Mouse (Mus musculus): ENCODE measurements at regions not wholly inside any gene's neighbourhood (a gene's known extent, or its start where the extent isn't known, plus 50 kb on each side); places are given as distances from the start of the nearest gene placed in this dataset.

DNA sequence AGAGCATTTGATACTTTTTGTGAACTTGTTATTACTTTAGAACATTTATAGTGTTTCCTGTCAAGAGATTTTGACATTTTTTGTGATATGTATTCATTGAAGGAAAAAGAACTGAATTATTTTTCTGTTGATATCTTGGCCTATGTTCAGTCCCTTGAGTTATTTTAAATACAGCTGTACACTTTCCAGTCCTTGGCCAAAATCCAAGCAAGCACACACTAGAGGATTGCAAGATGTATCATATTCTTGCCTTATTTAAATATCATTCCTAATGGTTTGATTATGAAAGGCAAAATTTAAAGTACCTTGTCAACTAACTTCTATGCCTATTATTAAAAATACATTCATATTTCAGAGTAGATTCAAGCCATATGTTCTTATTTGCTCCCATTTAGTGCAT is 397.9 kb upstream of the Fign start:
- TF ChIP-seq CTCF (IDR thresholded peaks at IDR 0.05; ENCODE audit: extremely low read depth, insufficient read depth, low read length): no peak
- TF ChIP-seq POLR2A (IDR thresholded peaks at IDR 0.05; ENCODE audit: extremely low read depth, insufficient read depth, low read length): no peak

All from cortical plate, adult 2 months (tissue).